8 mouse cellular contexts compared by ENCODE assay signal in genomic region chr13:90359861-90360601, GRCm38 (mm10).
DNase-seq lines count a peak whose midpoint lies in the region; ATAC-seq and TF ChIP-seq lines count a peak whose summit lies in the region.
"Had no signal": no experiment of that assay in that cellular context is flagged by ENCODE, and none has a peak within 500 bp of the region (broad histone marks: within the 10 kb centered on the region; RNA-seq: fewer than 3 reads in every experiment).

No protein-coding gene starts in this region.

- no peaks in the 10 kb centered on the region for H3K36me3 ChIP-seq in heart, embryonic 14.5 days (ENCODE audit: control insufficient read depth, insufficient read depth, low read length)
- no peaks in the 10 kb centered on the region for H3K36me3 ChIP-seq in midbrain, postnatal 0 days (ENCODE audit: insufficient read depth, low read length)

- peaks cover 9 to 22% of the 10 kb centered on the region in 2 experiments for H3K4me1 ChIP-seq in heart, embryonic 14.5 days (ENCODE audit: control insufficient read depth in 2 of 2, insufficient read depth in 2 of 2, low read length in 2 of 2)
- H3K4me1 ChIP-seq in midbrain, postnatal 0 days (ENCODE audit: insufficient read depth, low read length): no peaks in the 10 kb centered on the region

- H3K9me3 ChIP-seq in heart, embryonic 14.5 days (ENCODE audit: control insufficient read depth, low read length): no peaks in the 10 kb centered on the region
- no peaks in the 10 kb centered on the region for H3K9me3 ChIP-seq in midbrain, postnatal 0 days (ENCODE audit: low read length)

- H3K27ac ChIP-seq in heart, embryonic 14.5 days (replicated peaks in 1 of 2; ENCODE audit: control insufficient read depth in 1 of 2, insufficient read depth in 1 of 2, low read depth in 2 of 2, low read length in 2 of 2): peak overlapping the region; percentile 77 to 87
- H3K27ac ChIP-seq in midbrain, postnatal 0 days (ENCODE audit: low read depth, low read length): no peak overlapping the region

- H3K4me3 ChIP-seq in heart, embryonic 14.5 days (ENCODE audit: control insufficient read depth in 1 of 2, insufficient read depth in 1 of 2, low read depth in 1 of 2, low read length in 2 of 2): no peak overlapping the region
- H3K4me3 ChIP-seq in midbrain, postnatal 0 days (ENCODE audit: low read depth, low read length): no peak overlapping the region

- peak; percentile 80 for ATAC-seq in heart, embryonic 14.5 days (ENCODE audit: insufficient number of reproducible peaks, insufficient read depth, low FRiP score, low read depth)
- ATAC-seq in midbrain, postnatal 0 days (ENCODE audit: low FRiP score): no peak

- DNase-seq in 3T3-L1 (ENCODE audit: low read depth, low spot score) (peak; percentile 86), NIH3T3 (ENCODE audit: low read depth) (peak; percentile 90)
- peak; percentile 4 to 13 for DNase-seq in lung, adult 18-20 months
- no peak for DNase-seq in layer of hippocampus, adult 18-20 months (ENCODE audit: low spot score in 2 of 2)
- no peak for DNase-seq in midbrain, postnatal 0 days (ENCODE audit: low spot score)
- no peak for DNase-seq in kidney, postnatal 36 days
- DNase-seq: cerebellum, adult 8-10 months had no signal

- no peak for TF ChIP-seq CTCF in midbrain, postnatal 0 days (IDR thresholded peaks at IDR 0.05)

- 16% methylated on average over 10 of the region's 10 CpGs for WGBS in heart, embryonic 14.5 days
- WGBS in midbrain, postnatal 0 days: 83% methylated on average over 10 of the region's 10 CpGs

- H3K27me3 ChIP-seq in heart, embryonic 14.5 days (ENCODE audit: control insufficient read depth, insufficient read depth, low read length): no peaks in the 10 kb centered on the region
- H3K27me3 ChIP-seq in midbrain, postnatal 0 days (ENCODE audit: insufficient read depth, low read length): no peaks in the 10 kb centered on the region

- H3K9ac ChIP-seq in heart, embryonic 14.5 days (ENCODE audit: low read length): peak overlapping the region; percentile 26
- H3K9ac ChIP-seq in midbrain, postnatal 0 days (replicated peaks; ENCODE audit: low read length, poor library complexity, severe bottlenecking): no peak overlapping the region

- peak overlapping the region; percentile 52 for H3K4me2 ChIP-seq in heart, embryonic 14.5 days (ENCODE audit: low read length)
- no peak overlapping the region for H3K4me2 ChIP-seq in midbrain, postnatal 0 days (ENCODE audit: low read depth, low read length, poor library complexity, severe bottlenecking)

Comparison
In these comparisons a context has a peak if more than half of its experiments do, and no peak if none do; other contexts are left out.
1. DNase-seq: peak in 3T3-L1 (single experiment), NIH3T3 (single experiment) and lung, adult 18-20 months (2 of 2); none in layer of hippocampus, adult 18-20 months (0 of 2), midbrain, postnatal 0 days (single experiment) and kidney, postnatal 36 days (0 of 2).